Mouse (Mus musculus) large intestine, adult 2 months (tissue): ENCODE data around the gene Astn2. TPM values are rescaled to one million over a fixed set of nuclear protein-coding genes. Genes with fewer than 3 reads are reported as not detected.

Source experiments
- DNase-seq: peaks from one replicate; pipeline ENCODE4 v3.0.0-alpha.2; 2012; ENCODE audit warnings: low read depth, low spot score
- WGBS: fragments of 180-500 bp; shearing (Covaris S2); methylation state at CpG from one replicate; pipeline ENCODE4 v1.1.7; 2018; 5-methylcytosine and 5-hydroxymethylcytosine counted together
- polyA plus RNA-seq: library from polyadenylated mRNA; depleted of rRNA; stranded (reverse); fragments of >200 nt; gene quantifications from 2 replicates; pipeline ENCODE4 v1.2.3, GENCODE M21; 2012

The Astn2 gene
- polyA plus RNA-seq, 1 experiment: 0.55 TPM

DNA sequence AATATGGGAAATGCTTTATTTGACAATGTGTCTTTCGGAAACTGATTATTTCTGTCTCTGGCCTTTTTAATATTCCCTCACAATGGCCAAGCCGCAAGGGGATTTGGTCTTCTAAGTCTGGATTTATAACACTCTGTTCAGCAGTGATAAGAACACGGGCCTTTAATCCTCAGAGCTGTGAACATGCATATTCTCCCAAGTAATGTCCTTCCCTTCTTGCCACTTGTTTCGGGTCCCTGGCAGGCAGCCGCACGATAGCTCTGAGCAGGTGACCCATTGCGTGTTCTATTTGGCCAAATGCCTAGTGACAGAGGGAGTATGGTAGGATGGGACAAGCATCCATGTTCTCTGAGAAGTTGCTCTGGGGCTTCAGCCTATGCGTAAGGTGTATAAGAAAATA, 214.8 kb downstream of the Astn2 start:
- WGBS: 91% methylated on average over 8 of the region's 8 CpGs

DNA sequence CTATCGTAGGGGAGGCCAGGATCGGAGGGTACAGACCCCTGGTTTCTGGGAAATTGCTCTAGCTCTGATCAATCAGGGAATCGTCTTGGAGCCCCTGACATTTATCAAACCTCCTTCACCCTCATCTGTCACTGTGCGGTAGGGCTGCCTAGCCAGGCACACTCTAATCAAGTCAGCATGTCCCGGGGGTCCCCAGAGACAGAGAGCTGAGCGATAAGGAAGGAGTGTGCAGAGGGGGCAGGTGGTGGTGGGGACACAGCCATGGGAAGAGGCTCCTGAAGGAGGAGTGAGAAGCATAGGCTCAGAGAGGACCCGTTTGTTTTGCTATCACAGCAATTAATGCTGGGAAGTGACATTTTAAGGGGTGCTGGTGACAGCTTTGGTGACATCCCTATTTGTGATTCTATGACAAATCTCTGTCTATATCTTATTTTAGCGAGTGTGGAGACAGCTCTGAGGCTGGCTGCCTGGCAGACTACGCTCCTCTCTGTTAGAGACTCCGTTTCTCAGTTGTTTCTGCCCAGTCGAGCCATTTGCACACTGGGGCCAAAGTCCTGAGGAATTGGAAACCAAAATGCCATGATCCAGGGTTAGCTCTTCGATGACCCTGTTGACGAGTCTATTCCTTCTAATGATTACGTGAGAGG, 228.4 kb downstream of the Astn2 start:
- 74% methylated on average over 14 of the region's 14 CpGs for WGBS
- DNase-seq: no peak

More for the DNA sequence above, 214.8 kb downstream of the Astn2 start:
- DNase-seq: no peak

DNA sequence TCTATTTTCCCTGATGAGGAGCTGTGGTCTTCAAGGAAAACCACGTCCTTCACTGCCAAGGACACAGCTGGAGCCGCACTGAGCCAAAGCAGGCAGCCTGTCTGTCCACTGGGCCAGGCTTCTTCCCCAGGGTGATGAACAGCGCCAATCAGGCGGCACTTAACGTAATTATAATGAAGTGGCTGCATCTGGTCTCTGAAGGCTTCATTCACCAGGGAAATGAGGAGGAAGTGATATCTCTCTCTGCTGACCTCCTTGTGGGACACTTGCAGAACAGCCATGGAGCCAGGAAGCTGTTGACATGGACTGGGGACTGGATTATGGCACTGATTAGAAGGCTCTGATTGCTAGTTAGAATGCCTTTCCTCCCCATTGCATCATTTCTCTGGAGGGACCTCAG, 232.8 kb downstream of the Astn2 start:
- 74% methylated on average over 5 of the region's 5 CpGs for WGBS
- no peak for DNase-seq

DNA sequence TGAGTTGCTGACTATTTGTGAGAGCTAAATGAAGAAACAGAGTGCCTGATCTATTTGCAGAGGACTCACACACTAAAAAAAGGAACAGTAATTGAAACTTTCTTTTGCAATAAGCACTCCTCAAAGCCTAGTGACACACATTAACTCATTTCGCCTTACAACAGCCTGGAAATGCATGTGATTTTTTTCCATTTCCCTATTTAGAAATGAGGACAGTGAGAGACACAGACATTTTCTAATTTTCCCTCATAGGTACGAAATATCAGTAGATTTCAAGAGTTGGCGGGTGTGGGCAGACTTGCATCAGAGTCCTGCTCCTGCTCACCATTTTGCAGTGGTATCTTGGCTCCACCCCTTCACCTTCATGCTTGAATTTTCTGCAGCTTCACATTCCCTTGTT, 233.6 kb downstream of the Astn2 start:
- 87% methylated on average over 3 of the region's 3 CpGs for WGBS
- no peak for DNase-seq

DNA sequence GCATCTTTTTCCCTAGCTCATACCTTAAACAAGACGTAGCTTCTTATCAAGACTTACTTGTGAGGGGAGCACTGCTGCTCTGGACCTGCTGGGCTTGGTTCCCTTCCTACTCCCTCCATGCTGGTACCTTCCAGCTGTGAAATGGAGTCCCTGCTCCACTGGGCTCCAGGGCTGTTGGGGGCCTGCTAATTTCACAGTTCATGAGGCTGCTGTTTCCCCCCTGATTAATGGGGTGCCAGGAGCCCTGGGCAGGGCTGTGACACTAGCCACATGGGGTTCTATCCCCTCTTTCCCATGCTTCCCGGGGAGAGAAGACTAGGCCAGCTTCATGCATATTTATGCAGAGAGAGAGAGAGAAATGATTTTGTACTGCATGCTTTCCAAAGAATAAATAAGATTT, 234.9 kb downstream of the Astn2 start:
- 57% methylated on average over 2 of the region's 2 CpGs for WGBS
- DNase-seq: no peak

DNA sequence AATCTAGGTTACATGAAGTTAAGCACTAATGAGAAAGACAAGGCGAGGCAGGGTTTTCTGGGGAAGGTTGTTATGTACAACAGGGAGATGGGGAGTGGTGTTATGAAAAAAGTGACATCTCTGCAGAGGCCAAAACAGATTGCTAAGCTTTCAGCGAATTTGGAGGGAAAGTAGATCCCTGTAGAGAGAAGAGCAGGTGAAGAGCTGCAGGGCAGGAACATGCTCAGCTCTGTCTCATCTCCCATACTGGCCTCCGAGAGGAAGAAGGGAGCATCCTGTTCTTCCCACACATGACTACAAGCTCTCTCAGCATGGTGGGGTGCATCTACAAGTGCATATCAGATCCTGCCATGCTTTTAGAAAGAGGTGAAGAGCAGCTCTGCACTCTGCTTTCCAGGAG, 245.7 kb downstream of the Astn2 start:
- 76% methylated on average over 3 of the region's 3 CpGs for WGBS
- no peak for DNase-seq

DNA sequence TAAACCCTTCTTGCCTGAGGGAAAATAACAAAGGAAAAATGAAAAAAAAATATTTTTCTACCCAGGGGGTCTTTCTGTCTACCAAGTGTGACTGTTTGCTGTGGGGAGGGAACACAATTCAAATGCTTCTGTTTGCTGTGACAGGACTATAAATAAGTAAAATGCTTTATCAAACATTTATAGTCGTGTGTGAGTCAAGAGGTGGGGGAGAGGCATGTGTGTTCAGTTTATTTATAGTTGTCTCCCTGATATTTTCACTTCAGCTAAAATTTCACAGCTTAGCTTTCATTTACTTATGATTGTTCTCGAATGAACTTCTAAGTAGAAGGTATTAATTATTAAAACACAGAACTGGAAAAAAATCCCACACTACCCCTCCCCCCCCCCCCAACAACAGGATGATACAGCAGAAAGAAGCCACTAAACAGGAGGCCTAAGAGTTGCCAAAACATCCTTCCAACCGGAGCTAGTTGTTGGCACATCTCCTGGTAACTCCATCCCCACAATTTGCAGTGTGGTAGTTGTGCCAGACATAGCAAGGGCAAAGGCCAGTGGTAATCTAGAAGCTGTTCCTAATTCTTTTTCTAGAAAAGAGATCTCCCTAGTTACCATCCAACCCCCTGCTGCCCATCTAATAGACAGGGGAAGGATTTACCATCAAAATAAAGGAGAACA, 246.8 kb downstream of the Astn2 start:
- WGBS: 41% methylated on average over 3 of the region's 3 CpGs
- DNase-seq: no peak

DNA sequence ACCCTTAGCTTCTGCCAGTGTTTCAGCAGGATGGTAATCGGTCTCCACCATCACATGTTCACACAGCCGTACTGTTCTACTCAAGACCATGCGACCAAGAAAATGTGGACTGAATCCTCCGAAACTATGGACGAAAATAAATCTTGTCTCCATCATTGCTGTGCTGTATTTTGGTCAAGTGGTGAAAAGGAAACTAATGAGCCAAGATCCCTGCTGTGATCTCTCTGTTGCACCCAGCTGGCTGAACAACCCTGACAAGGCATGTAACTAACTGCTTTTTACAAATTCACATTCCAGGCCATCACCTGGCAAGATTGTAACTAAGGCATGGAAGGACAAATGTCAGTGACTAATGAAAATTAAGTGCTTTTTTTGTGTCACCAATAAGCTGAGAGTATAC, 257.9 kb downstream of the Astn2 start:
- DNase-seq: no peak
- WGBS: 88% methylated on average over 5 of the region's 5 CpGs

DNA sequence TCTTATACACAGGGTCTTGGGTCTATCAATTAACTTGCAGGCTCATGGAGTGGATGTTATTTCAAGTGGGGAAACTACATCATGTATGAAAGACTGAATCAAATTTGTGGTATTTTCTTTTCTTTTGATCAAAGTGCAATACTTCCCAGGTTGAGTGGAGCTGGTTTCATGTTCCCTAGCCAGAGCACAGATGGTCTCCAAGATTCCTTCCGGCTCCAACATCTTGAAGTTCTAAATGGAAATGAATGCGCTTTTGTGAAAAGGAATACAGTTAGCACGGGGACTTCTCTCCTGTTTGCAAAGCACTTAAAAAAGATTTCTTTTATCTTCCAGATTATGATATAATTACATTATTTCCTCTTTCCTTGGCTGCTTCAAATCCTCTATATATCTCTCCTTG, 278.2 kb downstream of the Astn2 start:
- no peak for DNase-seq
- WGBS: 87% methylated on average over 3 of the region's 3 CpGs

DNA sequence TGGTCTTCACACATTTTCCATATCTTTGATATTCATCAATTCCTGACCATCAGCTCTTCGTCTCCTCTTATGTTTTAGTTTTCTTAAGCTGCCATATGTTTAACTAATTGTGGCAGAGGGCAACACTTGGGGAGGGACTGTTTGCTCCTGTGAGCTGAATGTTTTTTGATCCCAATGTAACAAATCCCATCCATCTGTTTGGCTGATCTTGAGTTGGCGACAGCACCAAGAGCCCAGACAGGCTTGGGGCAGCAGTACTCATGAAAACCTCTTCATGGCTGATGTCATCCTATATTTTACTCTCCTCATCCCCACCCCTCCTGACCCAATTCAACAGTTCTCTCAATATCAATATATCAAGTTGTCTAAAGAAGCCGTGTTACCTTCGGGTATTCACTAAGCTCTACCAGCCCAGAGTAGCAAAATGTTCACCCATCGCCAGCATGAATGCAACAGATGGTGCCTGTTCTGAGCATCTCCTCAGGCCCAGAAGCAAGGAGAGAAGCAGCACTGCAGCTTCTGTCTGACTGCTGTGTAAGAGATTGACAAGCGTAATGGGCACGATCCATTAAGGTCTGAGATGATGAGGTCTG, 281.5 kb downstream of the Astn2 start:
- no peak for DNase-seq
- WGBS: 93% methylated on average over 7 of the region's 7 CpGs

DNA sequence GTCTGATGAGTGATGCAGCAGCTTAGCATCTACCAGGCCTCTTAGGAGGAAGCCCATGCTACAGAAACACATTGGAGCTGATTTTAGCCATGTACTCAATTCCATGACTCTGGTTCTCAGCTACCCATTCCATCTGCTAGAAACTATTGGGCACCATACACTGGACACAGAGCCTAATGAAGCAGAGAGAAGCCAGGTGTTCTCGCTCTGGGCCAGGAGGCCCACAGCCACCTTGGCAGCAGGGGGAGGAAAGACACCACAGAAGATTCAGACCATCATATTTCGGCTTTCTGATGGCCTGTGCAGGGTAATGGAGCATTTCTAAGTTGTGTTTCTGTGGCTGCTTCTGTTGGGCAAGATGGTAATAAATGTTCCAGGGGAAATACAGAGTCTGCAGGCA, 290.2 kb downstream of the Astn2 start:
- WGBS: 76% methylated on average over 2 of the region's 2 CpGs
- no peak for DNase-seq

DNA sequence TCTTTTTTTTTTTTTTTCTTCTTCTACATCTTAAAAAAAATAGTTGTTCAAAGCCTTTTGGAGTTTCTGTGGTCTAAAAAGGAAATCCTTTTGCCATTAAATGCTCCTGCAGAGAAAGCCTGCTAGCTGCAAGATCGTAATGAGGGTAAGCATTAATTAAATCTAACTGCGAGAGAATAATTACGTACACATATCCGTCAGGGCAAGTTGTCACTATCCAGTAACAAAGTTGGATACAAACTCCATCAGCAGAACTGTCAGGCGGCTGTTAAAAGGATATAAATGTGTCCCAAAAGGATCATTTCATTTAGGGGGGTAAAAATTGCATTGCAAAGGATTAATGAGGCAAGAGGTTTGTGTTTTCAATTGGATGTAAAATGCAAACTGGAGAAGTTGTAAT, 302.4 kb downstream of the Astn2 start:
- no peak for DNase-seq
- 71% methylated on average over 5 of the region's 5 CpGs for WGBS

DNA sequence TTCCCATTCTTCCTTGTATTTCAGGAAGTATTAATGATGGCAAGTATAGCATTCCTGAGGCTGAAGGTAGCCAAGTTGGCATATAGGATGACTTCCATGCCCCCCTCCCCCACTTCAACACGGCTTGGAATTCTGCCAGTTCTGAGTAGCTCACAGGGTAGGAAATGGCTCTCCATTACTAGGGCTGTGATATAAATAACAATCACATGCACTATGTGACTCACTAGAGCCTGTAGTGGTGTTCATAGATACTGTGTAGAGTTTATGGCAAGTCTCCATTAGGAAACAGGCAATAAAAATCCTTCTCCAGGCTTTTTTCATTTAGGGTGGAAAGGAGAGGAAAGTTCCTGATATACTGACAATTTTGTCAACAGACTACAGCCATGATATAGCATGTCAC, 306.8 kb downstream of the Astn2 start:
- WGBS: 74% methylated on average over 1 of the region's 1 CpGs
- no peak for DNase-seq

DNA sequence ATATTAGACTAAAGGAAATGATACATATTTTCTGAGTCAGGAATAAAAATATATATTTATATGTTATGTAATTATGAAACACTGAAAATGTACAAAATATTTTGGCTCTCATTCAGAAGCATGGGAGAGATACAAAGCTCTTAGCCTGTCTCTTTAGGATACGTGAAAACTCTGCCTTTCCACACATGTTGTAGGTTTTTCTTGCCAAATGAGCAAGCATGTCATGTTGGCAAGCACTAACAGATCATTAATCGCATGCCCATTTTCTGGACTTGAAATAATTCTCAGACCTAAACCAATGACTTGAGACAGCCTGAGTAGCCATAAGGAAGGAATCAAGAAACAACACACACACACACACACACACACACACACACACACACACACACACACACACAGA, 308.3 kb downstream of the Astn2 start:
- WGBS: 71% methylated on average over 2 of the region's 2 CpGs
- no peak for DNase-seq

DNA sequence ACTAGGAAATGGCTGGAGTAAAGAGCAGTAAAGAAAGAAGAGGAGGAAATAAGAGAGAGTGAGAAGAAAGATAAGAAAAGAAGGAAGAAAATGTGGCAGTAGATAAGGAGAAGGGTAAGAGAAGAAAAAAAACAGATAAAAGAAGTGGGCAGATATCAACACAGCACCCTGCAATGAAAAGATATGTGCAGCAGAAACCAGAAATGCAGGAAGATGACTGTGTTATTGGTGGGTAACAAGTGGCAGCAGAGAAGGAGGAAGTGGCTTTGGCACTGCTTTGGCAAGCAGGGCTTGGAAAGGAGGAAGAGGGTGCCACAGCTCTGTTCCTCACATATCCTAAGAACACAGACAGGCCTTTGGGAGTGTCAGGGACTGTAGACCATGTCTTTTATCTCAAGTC, 347.2 kb downstream of the Astn2 start:
- no peak for DNase-seq

DNA sequence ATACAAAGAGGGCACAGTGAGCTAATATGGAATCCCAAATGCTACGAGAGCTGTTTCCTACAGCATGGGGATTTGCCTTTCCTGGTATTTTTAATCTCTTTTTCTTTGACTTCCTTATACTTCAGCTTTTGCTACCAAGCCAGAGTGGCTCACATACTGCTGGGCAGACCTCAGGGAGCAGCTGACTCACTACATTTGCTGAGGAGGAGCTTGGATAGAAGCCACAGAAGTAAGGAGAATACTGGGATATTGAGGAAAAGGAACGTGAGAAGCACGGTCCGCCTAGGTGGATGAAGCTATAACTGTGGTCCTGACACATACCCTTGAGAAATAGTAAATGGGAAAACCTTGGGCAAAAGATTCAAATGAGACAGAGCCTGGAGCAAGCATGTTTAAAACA, 348.7 kb downstream of the Astn2 start:
- no peak for DNase-seq
- WGBS: 60% methylated on average over 4 of the region's 4 CpGs

DNA sequence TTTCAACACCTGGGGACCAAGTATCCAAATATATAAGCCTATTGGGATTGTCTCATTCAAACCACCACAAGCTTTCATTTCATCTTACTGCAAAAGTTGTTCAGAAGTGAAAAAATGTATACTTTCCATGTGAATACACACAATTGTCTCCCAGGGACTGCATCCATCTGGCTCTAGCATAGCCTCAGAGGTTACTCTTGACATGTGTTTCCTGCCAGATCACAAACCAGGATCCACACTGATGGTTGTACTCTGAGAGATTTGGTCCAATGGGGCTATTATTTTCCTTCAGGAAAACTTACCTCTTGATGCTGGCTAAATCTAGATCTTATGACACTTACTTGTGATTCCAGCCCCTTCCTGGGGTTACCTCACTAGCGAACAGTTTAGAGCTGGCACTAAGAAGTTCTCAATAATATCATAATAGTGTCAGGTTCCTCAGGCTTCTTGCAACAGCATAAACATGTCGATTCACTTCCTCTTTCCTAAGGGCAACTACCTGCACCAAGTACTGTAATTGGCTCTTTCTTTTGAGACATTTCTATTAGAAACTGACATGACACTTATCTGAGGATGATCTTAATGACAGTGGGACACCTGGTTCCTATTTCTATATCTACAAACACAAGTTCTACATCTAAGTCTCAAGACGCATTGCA, 361.3 kb downstream of the Astn2 start:
- DNase-seq: no peak
- 82% methylated on average over 3 of the region's 3 CpGs for WGBS

DNA sequence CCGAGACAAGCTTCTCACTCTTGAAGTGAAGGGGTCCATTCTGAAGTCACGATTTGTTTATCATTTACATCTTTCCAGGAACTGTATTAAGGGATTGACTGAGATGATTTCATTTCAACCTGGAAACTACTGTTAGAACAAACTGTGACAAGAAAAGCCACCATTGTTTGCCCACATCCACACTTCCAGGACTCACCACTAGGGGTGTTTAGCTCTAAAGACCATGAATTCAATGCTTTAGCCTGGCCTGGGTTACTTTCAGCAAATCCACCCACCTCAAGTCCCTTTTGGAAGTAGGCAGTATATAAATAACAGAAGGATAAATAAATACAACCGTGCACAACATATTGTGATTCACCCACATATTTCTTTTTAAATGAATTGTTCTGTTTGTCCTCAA, 370.6 kb downstream of the Astn2 start:
- 64% methylated on average over 3 of the region's 3 CpGs for WGBS
- no peak for DNase-seq

DNA sequence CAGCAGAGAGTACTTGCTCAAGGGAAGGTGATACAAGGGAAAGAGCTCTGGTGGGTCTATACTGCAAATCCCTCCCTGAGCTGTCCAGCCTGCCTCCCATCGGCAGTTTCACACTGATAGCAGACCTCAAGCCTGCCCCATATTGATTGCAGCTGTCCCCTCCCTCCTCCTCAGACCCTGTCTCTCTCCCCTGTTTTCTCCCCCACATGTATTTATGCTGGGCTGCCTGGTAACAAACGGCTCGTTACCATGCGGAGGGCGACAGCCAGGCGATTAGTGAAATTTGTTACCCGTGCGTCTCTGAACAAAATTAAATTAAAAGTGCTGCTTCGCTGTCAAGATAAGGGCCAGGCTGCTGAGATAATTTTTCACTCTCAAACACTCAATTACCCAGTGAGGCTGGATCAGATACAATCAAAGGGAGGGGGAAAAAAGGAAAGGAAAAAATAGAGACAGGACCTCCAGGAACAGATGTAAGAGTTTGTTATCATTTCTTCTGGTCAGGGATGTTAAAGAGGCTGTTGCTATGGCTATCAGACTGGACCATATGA, 373.0 kb downstream of the Astn2 start:
- 94% methylated on average over 9 of the region's 9 CpGs for WGBS
- no peak for DNase-seq

DNA sequence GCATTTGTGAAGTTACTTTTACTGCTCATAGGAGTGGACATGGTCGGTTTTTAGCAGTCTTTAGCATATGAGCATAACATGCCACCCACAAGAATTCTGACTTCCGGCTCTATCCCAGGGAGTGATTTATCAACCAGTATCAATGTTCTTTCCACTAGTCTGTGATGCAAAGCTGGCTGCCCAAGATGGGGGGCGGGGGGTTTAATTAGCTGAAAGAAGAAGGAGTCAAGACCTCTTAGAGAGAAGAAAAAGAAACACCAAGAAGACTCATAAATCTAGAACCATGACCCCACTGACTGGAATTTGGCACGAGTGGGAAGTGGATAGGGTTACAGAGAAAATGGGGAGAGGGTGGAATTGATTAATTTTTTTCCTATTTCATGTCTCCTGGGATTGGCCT, 374.5 kb downstream of the Astn2 start:
- no peak for DNase-seq
- 72% methylated on average over 4 of the region's 4 CpGs for WGBS

DNA sequence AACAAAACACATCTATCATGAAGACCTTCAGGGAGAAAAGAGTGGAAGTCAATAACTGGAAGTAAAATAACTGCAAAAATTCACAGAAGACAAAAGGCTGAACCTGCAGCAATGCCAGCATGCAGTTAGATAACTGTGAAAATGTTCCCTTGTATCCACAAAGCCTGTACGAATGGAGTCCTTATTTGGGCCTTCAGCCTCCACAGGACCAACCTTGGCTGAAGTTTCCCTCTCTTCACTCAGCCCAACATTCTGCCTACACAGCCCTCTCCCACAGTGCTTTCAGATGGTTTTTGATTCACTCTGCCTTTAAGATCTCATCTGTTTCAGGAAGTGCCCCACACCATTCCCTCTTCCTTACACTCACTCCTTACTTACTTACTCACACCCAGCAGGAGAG, 376.5 kb downstream of the Astn2 start:
- DNase-seq: no peak
- WGBS: 78% methylated on average over 1 of the region's 1 CpGs
